Mouse (Mus musculus) lung, embryonic 16.5 days (tissue): ENCODE results near the gene Zfp276. TPM values are rescaled to one million over a fixed set of nuclear protein-coding genes. Genes with fewer than 3 reads are reported as not detected.
"Not testable (repeated sequence)": the region's sequence is repeated elsewhere in the genome, so short reads cannot be mapped to it uniquely, and the experiment has no call there.

Experiments
- ATAC-seq: fragments of 200-750 bp; cut with Nextera tagmentation; 2 replicates; pipeline ENCODE4 v1.8.0; 2017; ENCODE audit warnings: low read depth, mild to moderate bottlenecking, moderate library complexity
- H3K27ac ChIP-seq: fragments of 300-500 bp; sonication (generic); 2 replicates; pipeline ENCODE4 v1.5.1; 2014; ENCODE audit warnings: mild to moderate bottlenecking, control low read depth, low read length
- H3K27me3 ChIP-seq: fragments of 300-500 bp; sonication (generic); 2 replicates; pipeline ENCODE4 v1.6.1; 2014; ENCODE audit warnings: low read depth, low read length, mixed read lengths; ENCODE audit not compliant: control insufficient read depth, insufficient read depth
- H3K36me3 ChIP-seq: fragments of 300-500 bp; sonication (generic); 2 replicates; pipeline ENCODE4 v1.6.1; 2014; ENCODE audit warnings: low read length; ENCODE audit not compliant: control insufficient read depth, insufficient read depth
- H3K4me1 ChIP-seq: fragments of 300-500 bp; sonication (generic); replicated peaks from 2 replicates; pipeline ENCODE4 v1.6.1; 2014; ENCODE audit warnings: low read length, mixed read lengths; ENCODE audit not compliant: control insufficient read depth, insufficient read depth
- H3K4me2 ChIP-seq: fragments of 300-500 bp; sonication (generic); 2 replicates; pipeline ENCODE4 v1.6.1; 2014; ENCODE audit warnings: low read depth, low read length, control low read depth
- H3K4me3 ChIP-seq: fragments of 300-500 bp; sonication (generic); 2 replicates; pipeline ENCODE4 v1.5.1; 2014; ENCODE audit warnings: mild to moderate bottlenecking, low read length, control low read depth
- H3K9ac ChIP-seq: fragments of 300-500 bp; sonication (generic); 2 replicates; pipeline ENCODE4 v1.6.1; 2014; ENCODE audit warnings: low read length, control low read depth
- H3K9me3 ChIP-seq: fragments of 300-500 bp; sonication (generic); 2 replicates; pipeline ENCODE4 v1.6.1; 2016; ENCODE audit warnings: low read length; ENCODE audit not compliant: control insufficient read depth
- WGBS: fragments of 180-500 bp; shearing (Covaris S2); extraction: QIAGEN DNeasy Blood & Tissue Kit; methylation state at CpG from one replicate; pipeline ENCODE4 v1.1.7; 2014; 5-methylcytosine and 5-hydroxymethylcytosine counted together
- polyA plus RNA-seq: library from polyadenylated mRNA; unstranded; fragments of >200 nt; fragmentation: Nextera tagmentation; extraction: Ambion mirVana; gene quantifications from 2 replicates; pipeline ENCODE4 v1.2.1, GENCODE M21; 2015

Gene Zfp276
- polyA plus RNA-seq, 1 experiment from 2014 or later: 23.1 TPM

- peak overlapping the region; percentile 90 for H3K4me2 ChIP-seq
- WGBS: 62% methylated on average over 6 of the region's 6 CpGs
- no peaks in the 10 kb centered on the region for H3K27me3 ChIP-seq
- no peak overlapping the region for H3K27ac ChIP-seq
- H3K9me3 ChIP-seq: no peaks in the 10 kb centered on the region
- peaks cover 16% of the 10 kb centered on the region for H3K36me3 ChIP-seq
- peak overlapping the region; percentile 99 for H3K9ac ChIP-seq
- peaks cover 19% of the 10 kb centered on the region for H3K4me1 ChIP-seq
- peak overlapping the region; percentile 97 for H3K4me3 ChIP-seq
- no peak for ATAC-seq
These were observed 1.2 kb downstream of the Zfp276 start for GRCm38 (mm10) chr8:123255170-123255569.

DNA sequence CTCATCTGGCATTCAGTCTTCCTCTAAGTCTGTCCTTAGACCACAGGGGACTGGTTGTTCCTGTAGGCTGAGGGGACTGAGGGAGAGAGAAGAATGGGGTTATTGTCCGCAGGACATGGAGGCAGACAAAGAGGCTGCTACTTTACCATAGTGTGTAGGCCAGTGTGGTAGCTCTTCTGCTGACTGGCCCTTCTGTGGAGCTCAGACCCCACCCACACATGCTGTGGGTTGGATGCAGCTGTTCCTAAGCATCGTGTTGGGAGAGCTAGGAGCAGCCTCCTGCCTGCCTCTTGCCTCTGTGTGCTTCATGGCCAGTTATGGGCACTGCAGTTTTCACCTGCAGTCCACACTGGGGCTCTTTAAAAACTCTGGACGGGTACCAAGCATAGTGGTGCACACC, 3.1 kb downstream of the Zfp276 start:
- Histone ChIP-seq H3K27me3 (no peaks in the 10 kb centered on the region), H3K4me1 (peaks cover 19% of the 10 kb centered on the region), H3K4me3 (no peak overlapping the region), H3K27ac (no peak overlapping the region), H3K9ac (no peak overlapping the region), H3K36me3 (peaks cover 23% of the 10 kb centered on the region), H3K9me3 (no peaks in the 10 kb centered on the region), H3K4me2 (no peak overlapping the region)
- ATAC-seq: no peak
- WGBS: 88% methylated on average over 3 of the region's 3 CpGs

- H3K9ac ChIP-seq, H3K27ac ChIP-seq, H3K4me2 ChIP-seq, ATAC-seq, H3K9me3 ChIP-seq, H3K27me3 ChIP-seq, H3K4me3 ChIP-seq: not testable (repeated sequence)
- 88% methylated on average over 8 of the region's 8 CpGs for WGBS
- H3K36me3 ChIP-seq: peaks cover 25% of the 10 kb centered on the region
- peaks cover 18% of the 10 kb centered on the region for H3K4me1 ChIP-seq
These were observed 3.6 kb downstream of the Zfp276 start for GRCm38 (mm10) chr8:123257593-123257992.

GRCm38 (mm10) chr8:123267926-123268656, 14.1 kb downstream of the Zfp276 start:
- 71% methylated on average over 14 of the region's 14 CpGs for WGBS

GRCm38 (mm10) chr8:123271147-123271546, 17.2 kb downstream of the Zfp276 start:
- no peak overlapping the region for H3K27ac ChIP-seq
- no peak for ATAC-seq
- H3K9me3 ChIP-seq: no peaks in the 10 kb centered on the region
- H3K9ac ChIP-seq: no peak overlapping the region
- 88% methylated on average over 10 of the region's 10 CpGs for WGBS
- H3K4me3 ChIP-seq: no peak overlapping the region
- H3K27me3 ChIP-seq: no peaks in the 10 kb centered on the region
- no peak overlapping the region for H3K4me2 ChIP-seq
- peaks cover 26% of the 10 kb centered on the region for H3K36me3 ChIP-seq
- no peaks in the 10 kb centered on the region for H3K4me1 ChIP-seq

More at GRCm38 (mm10) chr8:123267926-123268656, 14.1 kb downstream of the Zfp276 start:
- Histone ChIP-seq H3K36me3 (peaks cover 45% of the 10 kb centered on the region), H3K4me1 (no peaks in the 10 kb centered on the region), H3K27ac (no peak overlapping the region), H3K9ac (no peak overlapping the region), H3K4me3 (no peak overlapping the region), H3K9me3 (no peaks in the 10 kb centered on the region), H3K27me3 (no peaks in the 10 kb centered on the region), H3K4me2 (no peak overlapping the region)
- no peak for ATAC-seq

- H3K27ac ChIP-seq: no peak overlapping the region
- no peaks in the 10 kb centered on the region for H3K4me1 ChIP-seq
- H3K9ac ChIP-seq: no peak overlapping the region
- no peaks in the 10 kb centered on the region for H3K9me3 ChIP-seq
- H3K4me3 ChIP-seq: no peak overlapping the region
- H3K4me2 ChIP-seq: no peak overlapping the region
- H3K36me3 ChIP-seq: peaks cover 19% of the 10 kb centered on the region
- ATAC-seq: no peak
- WGBS: 64% methylated on average over 4 of the region's 4 CpGs
- no peaks in the 10 kb centered on the region for H3K27me3 ChIP-seq
These were observed 17.9 kb downstream of the Zfp276 start for GRCm38 (mm10) chr8:123271901-123272300.

DNA sequence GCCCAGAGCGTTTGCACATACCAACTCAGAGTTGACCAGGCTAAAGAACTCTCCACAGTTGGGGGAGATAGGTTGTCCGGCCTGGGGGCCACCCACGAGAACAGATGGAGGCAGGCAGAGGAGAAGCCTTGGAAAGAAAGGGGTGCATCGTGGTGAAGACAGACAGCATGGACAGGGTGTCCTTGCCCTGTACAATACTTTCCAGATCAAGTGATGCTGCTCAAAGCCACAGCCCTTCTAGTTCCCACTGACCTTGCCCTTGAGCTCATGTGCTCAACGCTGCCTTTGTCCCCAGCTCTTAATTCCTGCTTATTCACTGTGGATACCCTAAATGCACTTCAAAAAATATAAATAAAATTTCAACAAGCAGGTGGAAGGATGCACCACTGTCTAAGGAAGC, 20.5 kb downstream of the Zfp276 start:
- Histone ChIP-seq H3K4me2 (no peak overlapping the region), H3K27me3 (no peaks in the 10 kb centered on the region), H3K4me1 (no peaks in the 10 kb centered on the region), H3K9ac (no peak overlapping the region), H3K4me3 (no peak overlapping the region), H3K36me3 (no peaks in the 10 kb centered on the region; the same call in 1 of the 2 replicates), H3K9me3 (no peaks in the 10 kb centered on the region), H3K27ac (no peak overlapping the region)
- ATAC-seq: no peak
- WGBS: 77% methylated on average over 5 of the region's 5 CpGs

DNA sequence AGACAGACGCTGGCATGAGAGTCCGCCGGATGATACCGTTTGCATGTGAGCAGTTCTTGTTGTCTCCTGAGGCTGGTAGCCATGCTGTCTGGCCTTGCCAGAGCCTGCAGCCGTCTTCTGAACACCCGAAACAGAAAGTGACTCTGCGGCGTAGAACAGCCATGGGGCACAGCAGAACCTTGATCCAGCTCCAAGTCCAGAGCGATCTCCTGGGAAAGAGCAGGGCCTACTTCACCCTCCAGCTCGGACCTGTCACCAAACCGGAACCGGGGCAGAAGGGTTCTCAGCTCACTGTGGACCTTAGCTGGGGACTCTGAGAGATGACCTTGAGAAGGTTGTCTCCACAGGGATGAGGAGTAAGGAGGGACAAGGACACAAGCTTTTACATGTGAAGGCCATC, 21.1 kb downstream of the Zfp276 start:
- no peak for ATAC-seq
- no peak overlapping the region for H3K27ac ChIP-seq
- 94% methylated on average over 12 of the region's 12 CpGs for WGBS
- no peaks in the 10 kb centered on the region; the same call in 1 of the 2 replicates for H3K36me3 ChIP-seq
- no peaks in the 10 kb centered on the region for H3K4me1 ChIP-seq
- no peaks in the 10 kb centered on the region for H3K9me3 ChIP-seq
- no peak overlapping the region for H3K4me3 ChIP-seq
- H3K27me3 ChIP-seq: no peaks in the 10 kb centered on the region
- H3K4me2 ChIP-seq: no peak overlapping the region
- H3K9ac ChIP-seq: no peak overlapping the region

DNA sequence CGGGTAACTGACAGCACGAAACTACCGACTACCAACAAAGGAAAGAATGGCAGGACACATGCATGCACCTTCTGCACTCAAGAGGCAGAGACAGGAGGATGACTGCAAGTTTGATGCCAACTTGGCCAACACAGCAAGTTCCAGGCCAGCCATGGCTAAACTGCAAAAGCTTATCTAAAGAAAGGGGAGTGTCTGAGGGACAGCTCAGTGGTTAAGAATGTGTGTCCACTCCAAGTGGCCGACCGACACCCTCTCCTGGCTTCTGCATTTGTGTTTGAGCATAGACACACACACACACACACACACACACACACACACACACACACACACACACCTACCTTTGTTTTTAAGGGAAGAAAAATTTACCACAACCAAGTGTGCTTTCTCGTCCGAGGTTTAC, 24.4 kb downstream of the Zfp276 start:
- Histone ChIP-seq H3K4me1 (no peaks in the 10 kb centered on the region), H3K27me3 (no peaks in the 10 kb centered on the region), H3K4me2 (no peak overlapping the region), H3K9ac (no peak overlapping the region), H3K9me3 (no peaks in the 10 kb centered on the region), H3K4me3 (no peak overlapping the region), H3K36me3 (peaks cover 2% of the 10 kb centered on the region; the same call in 1 of the 2 replicates), H3K27ac (no peak overlapping the region)
- no peak for ATAC-seq
- 75% methylated on average over 7 of the region's 7 CpGs for WGBS
